Mouse (Mus musculus): ENCODE data around the gene Crtac1. TPM values are rescaled to one million over a fixed set of nuclear protein-coding genes. Genes with fewer than 3 reads are reported as not detected.

Gene Crtac1
- total RNA-seq, 1 experiment: 2.0 TPM

DNA sequence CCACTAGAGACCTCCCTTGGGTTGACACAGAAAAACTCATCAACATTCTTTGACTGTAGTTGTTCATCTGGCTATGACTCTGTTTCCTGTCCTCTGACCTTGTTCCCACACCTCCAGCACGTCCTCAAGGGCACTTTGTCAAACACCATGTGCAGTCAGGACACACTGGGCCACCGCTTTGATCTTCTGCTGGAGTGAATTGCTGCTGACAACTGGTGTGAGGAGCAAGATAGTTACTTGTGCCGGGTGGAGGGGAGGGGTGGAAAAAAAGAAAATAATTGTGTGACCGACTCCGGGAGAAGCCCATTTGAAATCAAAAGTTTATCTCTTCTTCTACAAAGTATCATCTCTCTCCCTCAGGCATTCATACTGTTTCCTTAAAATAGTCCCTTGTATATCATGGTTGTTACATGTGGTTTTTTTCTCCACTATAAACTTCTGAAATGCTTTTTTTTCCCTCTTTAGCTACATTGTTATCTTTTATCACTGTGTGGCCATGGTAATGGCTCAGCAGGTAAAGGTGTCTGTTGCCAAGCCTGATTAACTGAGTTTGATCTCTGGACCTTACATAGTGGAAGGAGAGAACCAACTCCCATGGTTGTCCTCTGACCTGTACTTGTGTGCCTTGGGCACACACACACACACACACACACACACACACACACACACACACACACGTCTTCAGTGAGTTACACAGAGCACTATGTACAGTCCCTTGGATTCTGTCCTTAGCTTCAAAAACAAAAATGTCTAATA is 23.1 kb upstream of the Crtac1 start:
- Histone ChIP-seq H3K4me3 (ENCODE audit: insufficient read depth in 1 of 2, low read depth in 1 of 2, low read length in 2 of 2, poor library complexity in 1 of 2, severe bottlenecking in 1 of 2) (no peak overlapping the region), H3K9me3 (ENCODE audit: control insufficient read depth, insufficient read depth, low read depth, low read length) (no peaks in the 10 kb centered on the region), H3K4me1 (ENCODE audit: control insufficient read depth in 2 of 2, insufficient read depth in 2 of 2, low read length in 2 of 2, poor library complexity in 1 of 2) (peaks cover 3 to 5% of the 10 kb centered on the region in 2 experiments; a peak in 2 of 4 replicates), H3K36me3 (ENCODE audit: control insufficient read depth, insufficient read depth, low read length, poor library complexity, severe bottlenecking) (no peaks in the 10 kb centered on the region), H3K9ac (ENCODE audit: insufficient read depth, low read depth, low read length, poor library complexity, severe bottlenecking) (no peak overlapping the region), H3K27ac (ENCODE audit: insufficient read depth, low read depth, low read length, poor library complexity, severe bottlenecking) (no peak overlapping the region)
- TF ChIP-seq HCFC1 (IDR thresholded peaks at IDR 0.05; ENCODE audit: borderline replicate concordance, insufficient read depth, low read length) (no peak), ZNF384 (IDR thresholded peaks at IDR 0.05; ENCODE audit: low read depth, low read length) (no peak), MAFK (IDR thresholded peaks at IDR 0.05; ENCODE audit: insufficient read depth, low read depth, low read length) (no peak), CHD2 (IDR thresholded peaks at IDR 0.05; ENCODE audit: low read depth, low read length) (no peak), ZC3H11A (IDR thresholded peaks at IDR 0.05; ENCODE audit: borderline replicate concordance, low read depth, low read length) (no peak)
- no peak for DNase-seq (ENCODE audit: low read depth, low spot score)
- in situ Hi-C loops (cut with MboI; ENCODE audit: low sequenced_read_pairs in 2 of 2, unreplicated experiment in 2 of 2): no loop called here

DNA sequence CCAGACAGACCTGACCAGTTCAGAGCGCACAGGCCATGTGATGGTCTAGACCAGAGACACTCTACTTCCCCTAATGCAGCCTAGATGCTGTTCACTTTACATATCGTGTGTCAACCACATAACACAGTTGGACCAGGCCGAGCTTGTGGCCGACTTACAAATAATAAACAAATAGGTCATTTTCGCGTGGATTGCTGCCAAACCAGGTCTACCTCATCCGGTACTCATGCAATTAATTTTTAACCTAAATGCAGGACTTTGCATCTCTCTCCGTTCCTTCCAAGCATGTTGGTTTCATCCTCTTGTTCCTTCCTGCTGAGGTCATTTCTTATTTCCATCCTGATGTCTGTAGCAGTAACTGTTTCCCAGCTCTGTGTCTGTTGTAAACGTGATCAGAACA is 22.4 kb upstream of the Crtac1 start:
- Histone ChIP-seq H3K9me3 (ENCODE audit: control insufficient read depth, insufficient read depth, low read depth, low read length) (no peaks in the 10 kb centered on the region), H3K9ac (ENCODE audit: insufficient read depth, low read depth, low read length, poor library complexity, severe bottlenecking) (no peak overlapping the region), H3K4me3 (ENCODE audit: insufficient read depth in 1 of 2, low read depth in 1 of 2, low read length in 2 of 2, poor library complexity in 1 of 2, severe bottlenecking in 1 of 2) (no peak overlapping the region), H3K27ac (ENCODE audit: insufficient read depth, low read depth, low read length, poor library complexity, severe bottlenecking) (no peak overlapping the region), H3K4me1 (ENCODE audit: control insufficient read depth in 2 of 2, insufficient read depth in 2 of 2, low read length in 2 of 2, poor library complexity in 1 of 2) (peaks cover 3 to 5% of the 10 kb centered on the region in 2 experiments; a peak in 2 of 4 replicates), H3K36me3 (ENCODE audit: control insufficient read depth, insufficient read depth, low read length, poor library complexity, severe bottlenecking) (no peaks in the 10 kb centered on the region)
- TF ChIP-seq HCFC1 (IDR thresholded peaks at IDR 0.05; ENCODE audit: borderline replicate concordance, insufficient read depth, low read length): no peak
- DNase-seq (ENCODE audit: low read depth, low spot score): no peak
- in situ Hi-C loops (cut with MboI; ENCODE audit: low sequenced_read_pairs in 2 of 2, unreplicated experiment in 2 of 2): no loop called here

DNA sequence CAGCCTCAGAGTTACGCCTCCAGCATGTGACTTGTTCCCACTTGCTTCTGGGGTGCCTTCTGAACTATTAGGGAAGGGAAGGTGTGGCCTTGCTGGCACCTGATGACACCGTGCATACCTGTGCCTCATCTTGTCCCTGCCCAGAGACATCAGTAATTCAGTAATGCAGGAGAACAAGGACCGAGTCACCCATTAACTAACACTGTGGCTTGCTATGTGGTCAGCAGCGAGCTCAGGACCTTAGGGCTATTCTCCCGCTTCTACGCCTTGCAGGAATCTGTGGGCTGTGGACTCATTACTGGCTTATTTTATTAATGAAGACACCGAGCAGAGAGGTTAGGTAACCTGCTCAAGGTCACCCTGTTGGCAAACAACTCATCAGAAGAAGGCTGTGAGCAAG is 21.0 kb upstream of the Crtac1 start:
- TF ChIP-seq HCFC1 (IDR thresholded peaks at IDR 0.05; ENCODE audit: borderline replicate concordance, insufficient read depth, low read length) (no peak), CHD2 (IDR thresholded peaks at IDR 0.05; ENCODE audit: low read depth, low read length) (no peak), MAFK (IDR thresholded peaks at IDR 0.05; ENCODE audit: insufficient read depth, low read depth, low read length) (no peak), ZNF384 (IDR thresholded peaks at IDR 0.05; ENCODE audit: low read depth, low read length) (no peak), ZC3H11A (IDR thresholded peaks at IDR 0.05; ENCODE audit: borderline replicate concordance, low read depth, low read length) (no peak)
- Histone ChIP-seq H3K9me3 (ENCODE audit: control insufficient read depth, insufficient read depth, low read depth, low read length) (no peaks in the 10 kb centered on the region), H3K36me3 (ENCODE audit: control insufficient read depth, insufficient read depth, low read length, poor library complexity, severe bottlenecking) (no peaks in the 10 kb centered on the region), H3K9ac (ENCODE audit: insufficient read depth, low read depth, low read length, poor library complexity, severe bottlenecking) (no peak overlapping the region), H3K4me3 (ENCODE audit: insufficient read depth in 1 of 2, low read depth in 1 of 2, low read length in 2 of 2, poor library complexity in 1 of 2, severe bottlenecking in 1 of 2) (no peak overlapping the region), H3K27ac (ENCODE audit: insufficient read depth, low read depth, low read length, poor library complexity, severe bottlenecking) (no peak overlapping the region), H3K4me1 (ENCODE audit: control insufficient read depth in 2 of 2, insufficient read depth in 2 of 2, low read length in 2 of 2, poor library complexity in 1 of 2) (peaks cover 3 to 5% of the 10 kb centered on the region in 2 experiments; a peak in 2 of 4 replicates)
- DNase-seq (ENCODE audit: low read depth, low spot score): no peak
- in situ Hi-C loops (cut with MboI; ENCODE audit: low sequenced_read_pairs in 2 of 2, unreplicated experiment in 2 of 2): no loop called here

DNA sequence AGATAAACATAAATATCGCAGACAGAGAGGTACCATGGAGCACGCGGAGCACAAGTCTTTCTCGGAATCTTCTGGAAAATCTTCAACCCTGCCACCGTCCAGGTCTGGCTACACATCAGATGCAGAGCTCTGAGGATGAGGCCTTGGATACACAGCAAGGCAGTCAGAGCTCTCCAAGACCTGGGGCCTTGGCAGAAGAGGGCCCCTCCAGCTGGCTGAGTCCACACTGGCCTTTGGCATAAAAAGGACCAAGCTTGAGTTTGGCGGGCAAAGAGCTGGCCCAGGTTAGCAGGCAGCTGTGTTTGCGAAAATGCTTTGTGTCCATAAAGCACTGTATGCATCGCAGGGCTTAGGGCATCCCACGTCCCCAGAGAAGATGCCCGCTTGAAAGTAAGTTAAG is 17.0 kb upstream of the Crtac1 start:
- Histone ChIP-seq H3K4me1 (ENCODE audit: control insufficient read depth in 2 of 2, insufficient read depth in 2 of 2, low read length in 2 of 2, poor library complexity in 1 of 2) (no peaks in the 10 kb centered on the region), H3K4me3 (ENCODE audit: insufficient read depth in 1 of 2, low read depth in 1 of 2, low read length in 2 of 2, poor library complexity in 1 of 2, severe bottlenecking in 1 of 2) (no peak overlapping the region), H3K9ac (ENCODE audit: insufficient read depth, low read depth, low read length, poor library complexity, severe bottlenecking) (no peak overlapping the region), H3K9me3 (ENCODE audit: control insufficient read depth, insufficient read depth, low read depth, low read length) (no peaks in the 10 kb centered on the region), H3K36me3 (ENCODE audit: control insufficient read depth, insufficient read depth, low read length, poor library complexity, severe bottlenecking) (no peaks in the 10 kb centered on the region), H3K27ac (ENCODE audit: insufficient read depth, low read depth, low read length, poor library complexity, severe bottlenecking) (no peak overlapping the region)
- in situ Hi-C loops (cut with MboI; ENCODE audit: low sequenced_read_pairs in 2 of 2, unreplicated experiment in 2 of 2): no loop called here
- no peak for DNase-seq (ENCODE audit: low read depth, low spot score)
- TF ChIP-seq ZC3H11A (IDR thresholded peaks at IDR 0.05; ENCODE audit: borderline replicate concordance, low read depth, low read length): no peak
- no peak for TF ChIP-seq MAFK (IDR thresholded peaks at IDR 0.05; ENCODE audit: insufficient read depth, low read depth, low read length)
- TF ChIP-seq CHD2 (IDR thresholded peaks at IDR 0.05; ENCODE audit: low read depth, low read length): no peak
- no peak for TF ChIP-seq HCFC1 (IDR thresholded peaks at IDR 0.05; ENCODE audit: borderline replicate concordance, insufficient read depth, low read length)
- TF ChIP-seq ZNF384 (IDR thresholded peaks at IDR 0.05; ENCODE audit: low read depth, low read length): no peak

All from ES-E14 (cell line).